Mouse (Mus musculus): ENCODE measurements around the gene Tyro3. TPM values are rescaled to one million over a fixed set of nuclear protein-coding genes. Genes with fewer than 3 reads are reported as not detected.

Tyro3 gene
- total RNA-seq, 2 experiments from 2014 or later: 13.3 to 15.6 TPM

DNA sequence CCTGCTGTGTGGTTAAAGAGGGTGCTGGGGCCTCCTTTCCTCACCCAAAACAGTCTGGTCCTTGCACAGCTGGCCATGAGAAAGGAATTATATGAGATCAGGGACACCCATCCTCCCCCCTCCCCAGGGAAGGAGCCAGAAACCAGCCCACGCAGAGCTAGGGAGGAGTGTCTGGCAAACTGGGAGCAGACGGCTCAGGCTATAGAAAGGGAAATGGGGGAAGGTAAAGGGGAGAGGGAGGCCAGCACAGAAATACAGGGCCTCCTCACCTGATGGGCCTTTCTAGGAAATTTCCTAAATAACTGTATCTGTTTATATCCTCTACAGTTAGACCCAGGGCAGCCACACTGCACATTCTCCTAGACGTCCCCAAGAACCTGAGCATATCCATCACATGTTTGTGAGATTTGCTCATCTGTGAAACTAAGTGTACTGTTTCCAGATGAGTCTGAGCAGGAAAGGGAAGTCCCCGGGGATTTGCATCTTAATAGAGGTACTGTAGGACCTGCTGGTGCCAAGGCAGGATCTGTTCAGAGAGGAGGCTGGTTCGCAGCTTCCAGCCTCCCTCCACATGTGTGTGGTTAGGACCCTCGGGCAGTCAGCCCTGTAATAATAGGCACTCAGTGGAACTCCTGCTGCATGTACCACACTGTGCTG lies 6.2 kb downstream of the Tyro3 start:
- no peak for DNase-seq (ENCODE audit: low spot score in 2 of 2)

DNA sequence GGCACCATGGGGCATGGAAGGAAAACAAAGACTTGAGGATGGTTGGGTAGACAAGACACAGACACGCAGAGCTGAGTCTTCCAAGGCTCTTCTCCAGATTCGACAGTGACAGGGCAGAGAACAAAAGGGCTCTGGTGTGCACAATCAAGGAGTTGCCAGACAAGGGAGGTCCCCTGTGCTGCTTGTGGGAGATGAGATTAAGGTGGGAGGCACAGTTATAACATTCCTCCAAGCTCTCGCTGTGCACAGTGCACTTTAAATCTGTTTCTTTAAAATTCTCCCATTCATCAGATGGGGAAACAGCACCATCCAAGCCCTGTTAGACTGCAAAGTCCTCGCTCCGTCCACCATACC lies 6.7 kb downstream of the Tyro3 start:
- no peak for DNase-seq (ENCODE audit: low spot score in 2 of 2)

DNA sequence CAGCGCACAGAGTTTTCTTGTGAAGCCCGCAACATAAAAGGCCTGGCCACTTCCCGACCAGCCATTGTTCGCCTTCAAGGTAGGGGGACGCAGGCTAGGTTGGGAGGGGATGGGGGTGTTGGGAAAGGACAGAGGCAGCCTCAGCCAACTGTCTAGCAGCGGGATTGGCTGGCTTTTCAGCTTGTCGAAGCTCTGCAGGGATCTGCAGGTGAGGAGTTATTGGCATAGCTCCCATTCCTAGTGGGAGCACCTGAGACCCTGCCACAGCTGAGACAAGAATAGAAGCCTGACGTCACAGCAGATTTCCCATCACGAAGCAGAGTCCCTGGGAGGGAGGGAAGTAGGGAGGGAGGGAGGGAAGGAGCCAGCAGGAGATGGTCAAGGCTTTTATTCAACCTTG lies 7.2 kb downstream of the Tyro3 start:
- no peak for DNase-seq (ENCODE audit: low spot score in 2 of 2)

DNA sequence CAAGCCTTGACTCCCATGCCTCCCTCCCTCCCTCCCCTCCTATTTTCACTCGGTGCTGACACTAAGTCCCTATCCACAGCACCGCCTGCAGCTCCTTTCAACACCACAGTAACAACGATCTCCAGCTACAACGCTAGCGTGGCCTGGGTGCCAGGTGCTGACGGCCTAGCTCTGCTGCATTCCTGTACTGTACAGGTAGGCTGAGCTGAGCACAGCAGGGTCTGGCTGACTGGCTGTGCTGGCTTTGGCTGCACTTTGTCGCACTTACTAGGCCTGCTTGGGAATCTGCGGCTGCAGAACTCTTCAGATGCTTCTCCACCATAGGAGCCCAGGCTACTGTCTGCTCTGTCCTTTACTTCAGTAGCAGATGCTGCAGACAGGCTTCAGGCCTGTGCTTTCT lies 8.0 kb downstream of the Tyro3 start:
- DNase-seq (ENCODE audit: low spot score in 2 of 2): no peak

DNA sequence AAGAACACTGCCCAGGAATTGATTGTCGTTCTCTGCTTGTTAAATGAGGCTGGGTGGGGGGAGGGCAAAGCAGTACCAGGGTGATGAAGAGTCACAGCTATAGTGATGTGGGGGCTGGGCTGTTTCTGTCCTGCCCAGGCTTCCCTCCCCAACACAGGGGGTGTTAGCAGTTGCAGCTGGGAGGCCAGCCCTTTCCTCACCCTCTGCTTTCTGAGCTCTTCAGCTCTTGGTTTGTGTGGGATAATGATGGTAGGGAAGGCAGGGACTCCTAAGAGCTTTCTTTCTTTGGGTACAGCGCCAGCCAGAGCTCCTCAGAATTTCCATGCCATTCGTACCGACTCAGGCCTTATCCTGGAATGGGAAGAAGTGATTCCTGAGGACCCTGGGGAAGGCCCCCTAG lies 10.9 kb downstream of the Tyro3 start:
- no peak for DNase-seq (ENCODE audit: low spot score in 2 of 2)

DNA sequence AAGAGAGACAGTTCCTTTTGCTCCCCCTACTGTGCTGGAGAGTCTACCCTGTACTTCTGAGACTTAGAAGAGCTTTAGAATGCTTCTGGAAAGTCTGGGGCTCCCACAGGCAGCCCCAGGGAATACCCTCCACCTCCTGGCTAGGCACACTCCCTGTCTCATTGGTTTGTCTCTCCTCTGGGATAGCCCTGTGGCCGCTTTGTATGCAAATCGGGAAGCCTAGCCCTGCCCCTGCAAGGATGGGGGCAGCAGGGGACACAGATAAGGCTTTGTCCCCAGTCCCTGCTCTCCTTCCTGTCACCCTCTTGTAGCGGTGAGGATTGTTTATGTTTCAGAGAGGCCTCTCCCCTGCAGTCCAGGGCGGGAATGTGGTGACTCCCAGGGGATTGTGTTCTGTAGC lies 11.3 kb downstream of the Tyro3 start:
- DNase-seq (ENCODE audit: low spot score in 2 of 2): no peak

DNA sequence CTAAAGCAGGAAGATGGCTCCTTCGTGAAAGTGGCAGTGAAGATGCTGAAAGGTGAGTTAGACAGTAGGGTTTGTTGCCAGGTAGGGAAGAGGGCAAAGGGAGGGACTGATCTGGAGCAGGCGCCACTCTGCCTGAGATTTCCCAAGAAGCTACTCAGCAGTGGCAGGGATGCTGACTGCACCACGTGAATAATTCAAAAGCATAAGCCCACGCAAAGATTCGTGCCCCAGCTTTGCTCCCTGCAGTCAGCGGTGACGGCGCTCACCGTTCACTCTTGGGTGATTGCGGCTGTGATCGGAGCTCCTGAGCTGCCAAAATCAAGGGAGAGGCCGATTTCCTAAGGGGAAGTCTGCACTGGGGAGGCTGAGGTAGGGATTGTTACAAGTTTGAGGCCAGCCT lies 13.4 kb downstream of the Tyro3 start:
- DNase-seq (ENCODE audit: low spot score in 2 of 2): no peak

DNA sequence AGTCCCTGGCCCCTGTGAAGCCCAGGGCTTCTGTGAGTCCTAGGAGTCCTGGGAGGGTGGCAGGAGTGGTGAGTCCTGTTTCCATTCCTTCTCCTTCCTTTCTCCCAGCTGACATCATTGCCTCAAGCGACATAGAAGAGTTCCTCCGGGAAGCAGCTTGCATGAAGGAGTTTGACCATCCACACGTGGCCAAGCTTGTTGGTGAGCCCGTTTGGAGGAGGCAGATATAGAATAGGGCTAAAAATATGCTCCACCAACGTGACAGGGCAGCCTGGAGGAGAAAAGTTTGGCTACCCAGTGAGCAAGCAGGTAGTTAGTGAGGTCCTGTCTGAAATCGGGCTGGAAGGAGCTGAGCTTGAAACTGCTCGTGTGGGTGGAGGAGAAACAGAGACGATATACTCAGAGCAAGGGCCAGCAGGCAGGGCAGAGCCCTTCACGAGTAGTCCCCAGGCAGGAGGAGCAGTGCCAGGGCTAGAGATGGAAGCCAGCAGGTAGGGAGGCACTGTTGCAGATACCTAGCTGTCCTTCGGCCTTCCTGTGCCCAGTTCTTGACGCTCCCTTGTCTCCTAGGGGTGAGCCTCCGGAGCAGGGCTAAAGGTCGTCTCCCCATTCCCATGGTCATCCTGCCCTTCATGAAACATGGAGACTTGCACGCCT lies 14.1 kb downstream of the Tyro3 start:
- no peak for DNase-seq (ENCODE audit: low spot score in 2 of 2)

DNA sequence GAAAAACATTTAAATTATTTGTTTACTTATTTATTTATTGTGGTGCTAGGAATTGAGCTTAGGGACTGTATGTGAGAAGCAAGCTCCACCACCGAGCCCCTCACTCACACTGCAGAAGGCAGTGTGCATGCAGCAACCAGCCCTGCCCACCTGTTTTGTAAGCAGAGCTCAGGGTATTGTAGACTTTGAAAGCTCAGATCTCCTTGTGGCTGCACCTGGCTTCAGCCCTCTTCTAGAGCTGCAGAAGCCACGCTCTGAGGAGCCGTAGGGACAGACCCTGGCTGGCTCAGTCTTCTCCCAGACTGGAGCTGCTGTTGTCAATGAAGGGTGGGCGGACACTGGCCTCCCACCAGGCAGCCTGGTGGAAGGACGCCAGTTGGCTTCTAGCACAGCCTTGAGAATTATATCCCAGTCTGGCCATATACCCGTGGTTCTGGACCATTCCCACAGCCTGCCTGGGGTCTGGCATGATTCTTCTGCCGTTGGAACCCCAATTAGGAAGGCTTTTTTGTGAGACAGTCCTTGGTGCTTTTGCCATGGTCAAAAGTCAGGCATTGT lies 16.9 kb downstream of the Tyro3 start:
- no peak for DNase-seq (ENCODE audit: low spot score in 2 of 2)

DNA sequence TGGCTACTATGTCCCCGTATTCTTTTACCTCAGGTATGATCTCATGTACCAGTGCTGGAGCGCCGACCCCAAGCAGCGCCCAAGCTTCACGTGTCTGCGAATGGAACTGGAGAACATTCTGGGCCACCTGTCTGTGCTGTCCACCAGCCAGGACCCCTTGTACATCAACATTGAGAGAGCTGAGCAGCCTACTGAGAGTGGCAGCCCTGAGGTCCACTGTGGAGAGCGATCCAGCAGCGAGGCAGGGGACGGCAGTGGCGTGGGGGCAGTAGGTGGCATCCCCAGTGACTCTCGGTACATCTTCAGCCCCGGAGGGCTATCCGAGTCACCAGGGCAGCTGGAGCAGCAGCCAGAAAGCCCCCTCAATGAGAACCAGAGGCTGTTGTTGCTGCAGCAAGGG lies 19.1 kb downstream of the Tyro3 start:
- DNase-seq (ENCODE audit: low spot score in 2 of 2): no peak

DNA sequence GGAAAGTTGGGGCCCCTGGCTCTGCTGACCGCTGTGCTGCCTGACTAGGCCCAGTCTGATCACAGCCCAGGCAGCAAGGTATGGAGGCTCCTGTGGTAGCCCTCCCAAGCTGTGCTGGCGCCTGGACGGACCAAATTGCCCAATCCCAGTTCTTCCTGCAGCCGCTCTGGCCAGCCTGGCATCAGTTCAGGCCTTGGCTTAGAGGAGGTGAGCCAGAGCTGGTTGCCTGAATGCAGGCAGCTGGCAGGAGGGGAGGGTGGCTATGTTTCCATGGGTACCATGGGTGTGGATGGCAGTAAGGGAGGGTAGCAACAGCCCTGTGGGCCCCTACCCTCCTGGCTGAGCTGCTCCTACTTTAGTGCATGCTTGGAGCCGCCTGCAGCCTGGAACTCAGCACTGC lies 19.5 kb downstream of the Tyro3 start:
- DNase-seq (ENCODE audit: low spot score in 2 of 2): no peak

DNA sequence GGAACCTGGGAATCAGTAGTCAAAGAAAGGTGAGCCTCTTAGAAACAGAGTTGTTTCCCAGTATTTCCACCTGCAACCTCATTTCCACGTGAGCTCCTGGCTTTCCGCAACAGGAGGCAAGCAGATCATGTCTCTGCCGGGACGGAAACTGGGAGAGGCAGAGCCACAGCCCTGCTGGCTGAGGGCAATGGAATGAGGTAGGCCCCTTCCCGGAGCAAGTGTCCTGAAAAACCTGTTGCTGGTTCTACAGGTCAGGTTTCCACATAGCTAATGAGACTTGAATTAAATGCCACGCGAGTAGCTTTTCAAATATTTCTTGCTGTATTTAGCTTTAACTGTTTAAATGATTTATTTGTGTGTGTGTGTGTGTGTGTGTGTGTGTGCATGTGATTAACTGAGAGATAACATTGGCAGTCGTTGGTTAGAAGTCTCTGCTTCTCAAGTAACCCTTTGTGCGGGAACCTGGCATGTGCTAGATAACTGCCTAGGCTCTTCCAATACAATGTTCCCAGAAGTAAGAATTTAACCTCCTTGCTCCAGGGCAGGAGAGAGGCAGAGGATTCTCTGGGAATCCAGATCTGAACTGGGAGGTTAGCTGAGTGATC lies 21.2 kb downstream of the Tyro3 start:
- DNase-seq (ENCODE audit: low spot score in 2 of 2): no peak

DNA sequence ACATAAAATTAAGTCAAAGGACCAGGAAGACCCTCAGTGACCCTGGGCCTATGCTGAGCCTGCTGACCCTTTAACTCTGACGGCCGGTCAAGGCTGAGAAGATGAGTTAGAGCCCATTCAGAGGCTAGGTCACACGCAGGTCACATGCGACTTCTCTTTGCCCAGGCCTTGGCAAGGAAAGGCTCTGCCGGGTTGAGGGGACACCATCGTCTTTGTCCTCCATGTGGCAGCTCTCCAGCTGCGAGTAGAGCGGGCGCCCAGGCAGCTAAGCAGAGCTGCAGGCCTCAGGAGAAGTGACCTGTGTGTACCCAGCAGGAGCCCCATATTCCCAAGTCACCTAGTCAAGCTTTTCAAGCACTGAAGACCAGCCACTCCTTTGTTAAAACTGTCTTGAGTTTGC lies 23.6 kb downstream of the Tyro3 start:
- no peak for DNase-seq (ENCODE audit: low spot score in 2 of 2)

DNA sequence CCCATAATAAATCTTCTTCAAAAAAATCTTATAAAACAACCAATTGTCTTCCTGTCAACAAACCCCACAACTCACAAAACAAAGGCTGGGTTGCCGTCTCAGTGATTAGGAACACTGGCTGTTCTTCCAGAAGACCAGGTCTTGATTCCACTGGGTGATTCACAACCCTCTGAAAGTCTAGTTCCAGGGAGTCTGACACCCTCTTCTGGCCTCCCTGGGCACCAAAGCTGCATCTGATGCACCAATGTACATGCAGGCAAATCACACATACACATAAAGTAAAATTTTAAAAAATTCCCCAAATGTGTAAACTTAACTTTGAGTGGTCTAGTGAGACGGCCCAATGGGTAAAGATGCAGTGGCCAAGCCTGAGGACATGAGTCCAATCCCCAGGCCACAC lies 33.0 kb downstream of the Tyro3 start:
- no peak for DNase-seq (ENCODE audit: low spot score in 2 of 2)

DNA sequence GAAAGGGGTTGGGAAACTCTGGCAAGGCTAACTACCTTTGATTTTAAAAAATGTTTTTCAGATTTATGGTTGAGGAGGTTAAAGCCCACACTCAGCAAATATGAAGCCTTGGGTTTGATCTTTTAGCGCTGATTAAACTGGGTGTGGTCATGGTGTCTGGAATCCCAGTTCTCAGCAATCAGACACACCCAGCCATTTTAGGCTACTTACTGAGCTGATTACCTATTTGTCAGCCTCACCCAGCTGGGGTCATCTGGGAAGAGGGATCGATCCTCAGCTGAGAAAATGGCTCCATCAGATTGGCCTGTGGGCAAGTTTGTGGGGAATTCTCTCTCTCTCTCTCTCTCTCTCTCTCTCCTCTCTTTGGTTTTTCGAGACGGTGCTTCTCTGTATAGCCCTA lies 36.7 kb downstream of the Tyro3 start:
- no peak for DNase-seq (ENCODE audit: low spot score in 2 of 2)

DNA sequence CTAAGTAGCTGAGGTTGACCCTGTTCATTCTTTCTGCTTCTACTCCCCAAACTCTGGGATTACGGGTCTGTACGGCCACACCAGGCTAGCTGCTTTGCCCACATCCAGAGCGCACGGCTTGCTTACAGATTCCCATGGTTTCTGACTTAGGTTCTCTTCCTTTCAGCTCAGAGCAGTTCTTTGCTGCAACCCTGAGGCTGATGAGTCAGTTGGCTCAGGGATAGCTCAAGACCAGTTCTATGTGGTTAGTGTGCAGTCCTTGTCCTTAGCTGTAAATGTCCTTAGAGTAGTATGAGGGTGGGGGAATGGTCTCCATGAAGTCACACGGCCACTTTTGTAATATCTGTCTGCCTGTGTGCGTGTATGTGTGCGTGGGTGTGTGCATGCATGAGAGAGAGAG lies 40.1 kb downstream of the Tyro3 start:
- no peak for DNase-seq (ENCODE audit: low spot score in 2 of 2)

DNA sequence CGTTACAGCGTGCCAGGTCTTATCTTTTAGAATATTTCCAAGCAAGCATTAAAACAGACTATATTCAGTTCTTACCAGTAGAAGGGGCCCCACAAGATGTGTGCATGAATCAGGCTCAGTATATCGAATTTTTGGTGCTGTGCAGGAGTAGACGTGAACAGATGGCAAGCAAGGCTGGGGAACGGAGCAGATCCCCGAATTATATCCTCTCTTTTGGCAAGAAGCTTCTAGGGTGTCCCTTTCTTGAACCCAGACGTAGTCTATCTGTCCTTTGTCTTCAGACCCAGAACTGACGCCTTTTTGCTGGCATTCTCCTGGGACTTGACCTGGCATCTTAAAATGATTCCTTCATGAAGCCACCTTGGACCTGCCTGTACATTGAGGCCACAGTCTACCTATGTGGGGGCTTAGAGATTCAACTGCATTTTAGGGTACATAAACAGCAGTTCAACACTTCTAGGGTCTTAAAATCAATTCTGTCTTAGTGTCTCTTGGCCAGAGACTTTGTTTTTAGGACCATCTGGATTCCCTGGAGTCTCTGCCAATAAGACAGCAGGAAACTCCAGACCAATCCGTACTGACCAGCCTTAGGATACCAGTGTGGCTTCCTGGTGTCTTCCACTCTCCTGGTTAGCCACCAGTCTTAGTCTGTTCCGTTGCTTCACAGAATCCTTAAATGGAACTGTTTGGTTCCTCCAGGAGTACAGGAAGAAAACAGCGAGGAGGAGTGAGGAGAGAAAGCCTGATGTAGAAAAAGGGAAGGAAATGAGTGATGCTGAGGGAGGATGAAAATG lies 41.0 kb downstream of the Tyro3 start:
- DNase-seq (ENCODE audit: low spot score in 2 of 2): no peak

DNA sequence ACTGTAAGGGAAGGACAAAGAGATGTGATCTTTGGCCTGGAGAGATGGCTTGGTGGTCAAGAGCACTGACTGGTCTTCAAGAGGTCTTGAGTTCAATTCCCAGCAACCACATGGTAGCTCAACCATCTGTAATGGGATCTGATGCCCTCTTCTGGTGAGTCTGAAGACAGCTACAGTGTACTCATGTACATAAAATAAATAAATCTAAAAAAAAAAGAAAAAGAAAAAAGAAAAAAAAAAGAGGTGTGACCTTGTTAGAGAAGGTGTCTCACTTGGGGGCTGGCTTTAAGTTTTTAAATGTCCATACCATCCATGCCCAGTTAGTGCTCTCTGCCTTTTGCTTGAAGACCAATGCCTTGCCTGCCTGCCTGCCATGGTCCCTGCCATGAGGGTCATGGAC lies 42.5 kb downstream of the Tyro3 start:
- DNase-seq (ENCODE audit: low spot score in 2 of 2): no peak

DNA sequence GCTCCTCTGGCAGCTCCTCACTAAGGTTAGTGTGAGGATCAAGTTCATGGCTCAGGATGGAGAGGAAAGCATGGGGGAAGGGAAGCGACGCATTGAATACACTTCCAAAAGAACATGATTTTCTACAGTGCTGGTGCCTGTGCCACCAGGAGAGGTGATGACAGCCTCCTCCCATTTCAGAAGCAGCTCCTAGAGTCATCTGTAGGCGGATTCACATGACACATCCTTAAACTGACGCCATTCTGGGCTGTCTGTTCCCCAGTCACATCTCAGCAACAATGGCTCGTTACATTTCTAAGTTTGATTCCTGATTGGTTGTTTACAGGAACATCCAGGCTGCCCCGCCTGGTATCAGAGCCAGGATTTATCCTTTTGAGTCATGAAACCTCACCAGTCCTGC lies 44.5 kb downstream of the Tyro3 start:
- no peak for DNase-seq (ENCODE audit: low spot score in 2 of 2)

DNA sequence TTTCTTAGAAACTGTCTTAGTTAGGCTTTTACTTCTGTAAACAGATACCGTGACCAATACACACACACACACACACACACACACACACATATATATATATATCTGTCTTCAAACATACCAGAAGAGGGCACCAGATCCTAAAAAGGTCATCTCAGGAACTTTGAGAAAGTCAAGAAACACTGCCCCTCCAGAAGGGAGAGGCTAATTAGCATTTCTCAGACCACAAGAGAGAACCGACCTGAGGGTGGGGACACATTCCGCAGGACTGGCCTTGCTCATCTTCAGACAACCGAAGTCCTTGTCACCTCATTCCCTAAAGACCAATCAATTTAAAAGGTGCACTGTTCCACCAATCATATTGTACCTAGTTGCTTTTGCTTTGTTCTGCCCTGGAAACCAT lies 46.0 kb downstream of the Tyro3 start:
- DNase-seq (ENCODE audit: low spot score in 2 of 2): no peak

DNA sequence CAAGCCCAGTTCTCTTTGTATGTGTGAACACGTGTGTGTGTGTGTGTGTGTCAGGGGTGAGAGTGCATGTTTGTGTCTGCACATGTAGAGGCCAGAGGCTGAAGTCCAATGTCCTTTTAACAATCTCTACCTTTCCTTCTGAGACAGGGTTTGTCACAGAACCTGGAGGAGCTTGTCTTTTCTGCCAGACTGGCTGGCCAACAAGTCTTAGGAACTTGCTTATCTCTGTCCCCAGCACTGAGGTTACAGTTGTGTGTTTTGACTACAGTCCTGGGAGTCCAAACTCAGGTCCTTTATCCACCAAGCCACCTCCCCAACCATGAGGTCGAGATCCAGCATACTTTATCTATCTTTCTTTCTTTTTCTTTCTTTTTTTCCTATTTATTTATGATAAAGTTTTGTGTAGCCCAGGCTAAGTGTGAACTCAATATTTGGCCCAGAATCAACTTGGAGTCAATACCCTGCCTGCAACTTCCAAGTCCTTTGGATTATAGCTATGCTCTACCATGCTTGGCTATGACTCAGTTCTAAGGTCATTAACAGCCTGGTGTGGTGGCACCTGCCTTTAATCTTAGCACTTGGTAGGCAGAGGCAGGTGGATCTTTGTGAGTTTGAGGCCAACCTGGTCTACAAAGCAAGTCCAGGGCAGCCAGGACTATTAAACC lies 48.5 kb downstream of the Tyro3 start:
- DNase-seq (ENCODE audit: low spot score in 2 of 2): no peak
